Mouse (Mus musculus): ENCODE results near the gene Lrrc3b. TPM values are rescaled to one million over a fixed set of nuclear protein-coding genes. Genes with fewer than 3 reads are reported as not detected.

Lrrc3b gene
- not detected for polyA plus RNA-seq (2014; fragmentation: Illumina TruSeq; extraction: RNeasy Lipid Tissue Mini Kit (QIAGEN cat#74804); ENCODE audit: low read depth, low replicate concordance)

GRCm38 (mm10) chr14:15438485-15439157, at the start of gene Lrrc3b:
TSS of gene Lrrc3b (minus strand) at chr14:15438987.

Measured in liver, adult 10 weeks (tissue).